Mouse (Mus musculus) adrenal gland, postnatal 25 days (tissue): ENCODE measurements around the gene Lrg1. TPM values are rescaled to one million over a fixed set of nuclear protein-coding genes. Genes with fewer than 3 reads are reported as not detected.
"Not testable (repeated sequence)": the region's sequence is repeated elsewhere in the genome, so short reads cannot be mapped to it uniquely, and the experiment has no call there.

ENCODE experiments used
- DNase-seq: peaks from one replicate; pipeline ENCODE4 v3.0.0; 2021; ENCODE audit warnings: mixed read lengths
- total RNA-seq: library from RNA; stranded (reverse); gene quantifications from 2 replicates; pipeline ENCODE4 v1.2.3, GENCODE M21; 2021

Gene Lrg1
- total RNA-seq, 1 experiment from 2014 or later: 15.1 TPM

DNA sequence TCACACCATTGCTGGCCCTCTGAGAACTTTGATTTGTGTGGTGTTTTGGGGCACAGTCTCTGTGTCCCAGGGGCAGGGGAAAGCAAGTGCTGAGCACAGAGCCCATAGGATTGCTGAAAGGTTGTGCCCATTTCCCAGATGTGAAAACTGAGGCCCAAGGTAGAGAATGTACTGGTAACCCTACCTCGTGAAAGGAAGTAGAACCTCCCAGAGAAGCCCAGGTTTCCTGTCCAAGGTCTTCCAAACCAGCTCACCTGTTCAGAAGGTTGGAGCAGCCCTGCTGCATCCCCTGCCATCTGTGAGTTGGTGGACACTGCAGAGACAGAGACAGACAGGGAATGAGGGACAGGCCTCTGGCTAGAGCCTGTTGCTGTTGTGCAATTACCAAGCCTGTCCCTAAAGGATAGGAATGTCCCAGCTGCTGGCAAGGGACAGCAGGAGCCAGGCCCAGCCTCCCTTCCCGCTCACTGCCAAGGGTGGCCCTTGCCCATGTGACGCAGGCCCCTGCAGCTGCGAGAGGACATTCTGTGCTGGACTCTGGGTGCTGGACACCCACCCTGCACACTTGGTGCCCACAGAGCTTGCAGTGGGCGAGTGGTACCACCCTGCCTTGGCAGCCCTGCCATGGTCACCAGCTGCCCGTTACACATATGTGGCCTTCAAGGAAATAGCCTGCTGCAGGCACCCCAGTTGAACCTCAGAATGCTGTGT lies 13.3 kb downstream of the Lrg1 start:
- DNase-seq: peak; percentile 65

DNA sequence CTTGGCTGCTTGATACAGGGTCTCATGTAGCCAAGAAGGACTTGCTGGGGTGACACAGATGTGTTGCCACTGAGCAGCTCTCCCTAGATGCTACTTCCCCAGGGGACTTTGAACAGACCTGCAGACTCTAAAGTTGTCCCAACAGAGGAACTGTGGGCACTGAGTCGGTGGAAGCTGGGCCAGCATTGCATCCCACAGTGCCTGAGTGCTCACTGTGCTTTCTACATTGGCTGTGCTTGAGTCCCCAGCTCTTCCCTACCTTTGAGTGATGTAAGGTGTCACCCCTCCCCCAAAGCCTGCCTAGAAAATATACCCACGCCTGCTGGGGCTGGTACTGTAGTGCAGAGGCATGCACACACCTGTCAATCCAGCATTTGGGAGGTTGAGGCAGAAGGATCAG lies 14.1 kb downstream of the Lrg1 start:
- DNase-seq: no peak

DNA sequence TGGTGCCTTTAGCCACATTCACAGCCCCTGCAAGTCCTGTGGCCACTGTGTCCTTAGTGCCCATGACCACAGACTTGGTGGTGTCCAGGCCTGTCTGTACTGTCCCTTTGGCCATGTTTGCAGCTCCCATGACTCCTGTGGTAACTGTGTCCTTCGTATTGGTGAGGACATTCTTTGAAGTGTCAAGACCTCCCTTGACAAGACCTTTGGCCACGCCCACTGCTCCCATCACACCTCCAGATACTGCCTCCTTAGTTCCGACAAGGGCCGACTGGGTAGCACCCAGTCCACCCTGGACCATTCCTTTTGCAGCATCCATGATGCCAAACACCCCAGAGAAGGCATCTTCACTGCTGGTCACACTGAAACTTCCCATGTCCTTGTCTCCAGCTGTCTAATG lies 14.8 kb downstream of the Lrg1 start:
- no peak for DNase-seq

DNA sequence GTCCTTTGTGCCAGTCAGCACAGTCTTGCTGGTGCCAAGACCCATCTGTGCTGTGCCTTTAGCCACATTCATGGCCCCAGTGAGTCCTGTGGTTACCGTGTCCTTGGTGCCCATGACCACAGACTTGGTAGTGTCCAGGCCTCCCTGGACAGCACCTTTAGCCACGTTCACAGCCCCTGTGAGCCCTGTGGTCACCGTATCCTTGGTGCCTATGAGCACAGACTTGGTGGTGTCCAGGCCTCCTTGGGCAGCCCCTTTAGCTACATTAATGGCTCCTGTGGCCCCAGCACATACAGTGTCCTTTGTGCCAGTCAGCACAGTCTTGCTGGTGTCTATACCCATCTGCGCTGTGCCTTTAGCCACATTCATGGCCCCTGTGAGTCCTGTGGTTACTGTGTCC lies 15.4 kb downstream of the Lrg1 start:
- DNase-seq: not testable (repeated sequence)

DNA sequence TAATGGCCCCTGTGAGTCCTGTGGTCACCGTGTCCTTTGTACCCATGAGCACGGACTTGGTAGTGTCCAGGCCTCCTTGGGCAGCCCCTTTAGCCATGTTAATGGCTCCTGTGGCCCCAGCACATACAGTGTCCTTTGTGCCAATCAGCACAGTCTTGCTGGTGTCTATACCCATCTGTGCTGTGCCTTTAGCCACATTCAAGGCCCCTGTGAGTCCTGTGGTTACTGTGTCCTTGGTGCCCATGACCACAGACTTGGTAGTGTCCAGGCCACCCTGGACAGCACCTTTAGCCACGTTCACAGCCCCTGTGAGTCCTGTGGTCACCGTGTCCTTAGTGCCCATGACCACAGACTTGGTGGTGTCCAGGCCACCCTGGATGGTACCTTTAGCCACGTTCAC lies 17.0 kb downstream of the Lrg1 start:
- not testable (repeated sequence) for DNase-seq

DNA sequence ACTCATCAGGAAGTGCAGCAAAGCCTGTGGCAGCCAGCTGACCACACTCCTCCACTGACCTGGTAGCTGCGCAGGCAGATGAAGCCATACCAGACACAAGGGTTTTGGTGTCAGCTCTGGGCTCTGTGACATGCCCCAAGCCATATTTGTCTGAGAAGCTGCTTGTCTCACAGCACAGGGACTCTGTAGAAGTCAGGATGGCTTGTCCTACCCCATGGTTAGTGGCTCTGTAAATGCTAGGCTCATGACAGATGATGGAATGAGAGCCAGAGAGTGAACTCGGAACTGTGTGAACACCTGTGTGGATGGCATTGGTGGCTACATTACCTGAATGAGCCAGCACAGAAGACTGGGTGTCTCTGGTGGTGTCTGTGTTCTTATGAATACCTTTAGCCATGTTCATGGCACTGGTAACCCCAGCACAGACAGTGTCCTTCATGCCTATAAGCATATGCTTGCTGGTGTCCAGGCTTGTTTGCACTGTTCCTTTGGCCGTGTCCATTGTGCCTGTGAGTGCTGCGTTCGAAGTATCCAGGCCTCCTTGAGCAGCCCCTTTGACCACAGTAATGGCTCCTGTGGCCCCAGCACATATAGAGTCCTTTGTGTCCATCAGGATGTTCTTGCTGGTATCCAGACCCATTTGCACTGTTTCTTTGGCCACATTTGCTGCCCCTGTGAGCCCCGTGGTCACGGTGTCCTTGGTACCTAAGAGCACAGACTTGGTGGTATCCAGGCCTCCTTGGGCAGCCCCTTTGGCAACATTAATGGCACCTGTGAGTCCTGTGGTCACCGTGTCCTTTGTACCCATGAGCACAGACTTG lies 18.1 kb downstream of the Lrg1 start:
- DNase-seq: no peak

DNA sequence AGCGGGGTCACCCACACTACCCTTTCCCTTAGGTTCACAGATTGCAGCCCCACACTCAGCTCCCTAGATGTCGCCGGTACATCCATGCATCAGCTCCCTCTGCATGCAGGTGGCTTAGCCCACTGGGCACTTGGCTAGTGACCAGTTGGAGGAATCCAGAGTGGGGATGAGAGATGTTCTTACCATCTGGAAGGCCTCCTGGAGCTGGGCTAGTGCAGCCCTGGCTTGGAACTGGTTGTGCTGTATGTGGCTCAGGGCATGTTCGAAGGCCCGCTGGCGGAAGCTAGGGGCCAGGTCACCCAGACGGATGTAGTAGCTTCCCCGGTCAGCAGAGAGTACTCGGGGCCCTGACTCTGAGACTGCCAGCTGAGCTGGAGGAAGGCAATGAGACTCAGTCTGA lies 18.9 kb downstream of the Lrg1 start:
- no peak for DNase-seq

DNA sequence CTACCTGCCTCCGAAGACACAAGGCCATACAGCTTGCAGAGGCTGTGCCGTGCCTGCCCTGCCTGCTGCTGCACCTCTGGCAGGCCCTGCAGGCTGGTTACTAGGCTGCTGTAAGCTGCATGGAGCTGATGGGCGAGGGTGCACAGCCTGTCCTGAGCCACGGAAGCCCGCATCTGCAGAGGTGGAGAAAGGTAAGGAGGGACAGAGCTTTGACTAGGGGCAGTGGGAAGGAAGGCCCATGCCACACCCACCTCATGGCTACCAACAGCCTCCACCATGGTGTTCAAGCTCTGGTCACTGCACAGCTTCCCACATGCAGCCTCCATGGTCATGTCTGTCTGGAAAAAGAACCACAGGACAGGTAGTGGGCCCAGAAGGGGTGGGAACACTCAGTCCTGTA lies 19.6 kb downstream of the Lrg1 start:
- DNase-seq: no peak

DNA sequence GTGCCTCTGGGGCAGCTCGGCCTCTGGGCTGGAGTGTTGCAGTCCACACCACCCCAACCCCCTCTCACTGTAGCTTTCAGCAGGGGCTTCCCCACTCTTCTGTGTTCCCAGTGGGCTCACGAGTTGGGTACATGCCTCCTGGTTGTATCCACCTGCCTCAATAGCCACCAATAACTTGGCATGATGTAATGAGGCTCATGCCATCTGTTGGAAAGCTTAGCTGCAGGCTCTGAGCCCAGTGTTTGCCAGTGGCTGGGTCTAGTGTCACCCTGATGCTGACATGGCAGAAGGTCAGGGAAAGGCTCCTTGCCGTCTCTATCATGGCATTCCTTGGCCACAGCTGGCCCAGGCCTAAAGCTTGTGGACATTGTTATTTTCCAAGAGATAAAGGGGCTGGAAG lies 21.0 kb downstream of the Lrg1 start:
- no peak for DNase-seq

DNA sequence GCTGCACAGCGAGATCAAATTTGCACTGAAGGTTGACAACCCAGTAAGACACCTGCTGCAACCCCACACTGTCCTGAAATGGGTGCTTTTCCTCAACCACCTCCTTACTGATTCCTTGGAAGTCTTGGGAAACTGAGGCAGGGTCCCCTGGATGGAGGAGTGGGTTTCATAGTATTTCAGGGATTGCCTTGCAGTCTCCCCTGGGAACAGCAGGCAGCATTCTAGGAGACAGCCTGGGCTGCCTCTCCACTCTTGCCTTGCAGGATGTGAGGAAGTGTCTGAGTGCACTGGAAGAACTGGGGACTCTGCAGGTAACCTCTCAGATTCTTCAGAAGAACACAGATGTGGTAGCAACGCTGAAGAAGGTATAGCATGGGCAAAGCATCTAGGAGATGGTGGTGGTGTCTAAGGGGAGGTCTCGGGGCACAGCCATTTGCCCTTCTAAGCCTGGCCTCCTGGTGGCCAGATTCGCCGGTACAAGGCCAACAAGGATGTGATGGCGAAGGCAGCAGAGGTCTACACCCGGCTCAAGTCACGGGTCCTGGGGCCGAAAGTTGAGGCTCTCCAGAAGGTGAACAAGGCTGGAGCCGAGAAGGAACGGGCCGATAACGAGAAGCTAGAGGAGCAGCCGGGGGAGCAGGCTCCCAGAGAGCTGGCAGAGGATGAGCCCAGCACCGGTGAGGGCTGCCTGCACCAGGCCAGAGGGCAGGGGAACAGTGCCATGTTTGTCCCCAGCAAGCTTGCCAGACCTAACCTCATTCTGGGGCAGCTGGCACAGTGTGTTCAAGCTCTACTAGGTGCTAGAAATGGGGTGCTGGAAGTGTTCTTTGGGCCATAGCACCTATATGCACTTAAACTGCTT lies 22.9 kb downstream of the Lrg1 start:
- DNase-seq: no peak

DNA sequence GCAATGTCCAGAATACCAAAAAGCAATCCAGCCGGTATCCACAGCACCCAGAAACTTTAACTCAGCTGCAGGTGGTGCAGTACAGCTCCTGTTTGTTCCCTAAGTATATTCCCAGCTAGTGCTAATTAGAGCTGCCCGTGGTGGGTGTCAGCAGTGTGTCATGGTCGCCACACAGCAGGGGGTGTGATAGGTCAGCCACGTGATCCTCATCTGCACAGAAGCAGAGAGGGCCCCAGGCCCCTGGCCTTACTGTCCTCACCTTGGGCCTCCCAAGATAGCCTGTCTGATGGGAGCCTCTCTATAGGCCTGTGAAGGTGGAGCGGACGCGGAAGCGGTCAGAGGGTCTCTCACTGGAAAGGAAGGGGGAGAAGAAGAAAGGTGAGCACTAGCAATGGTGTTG lies 23.6 kb downstream of the Lrg1 start:
- no peak for DNase-seq

DNA sequence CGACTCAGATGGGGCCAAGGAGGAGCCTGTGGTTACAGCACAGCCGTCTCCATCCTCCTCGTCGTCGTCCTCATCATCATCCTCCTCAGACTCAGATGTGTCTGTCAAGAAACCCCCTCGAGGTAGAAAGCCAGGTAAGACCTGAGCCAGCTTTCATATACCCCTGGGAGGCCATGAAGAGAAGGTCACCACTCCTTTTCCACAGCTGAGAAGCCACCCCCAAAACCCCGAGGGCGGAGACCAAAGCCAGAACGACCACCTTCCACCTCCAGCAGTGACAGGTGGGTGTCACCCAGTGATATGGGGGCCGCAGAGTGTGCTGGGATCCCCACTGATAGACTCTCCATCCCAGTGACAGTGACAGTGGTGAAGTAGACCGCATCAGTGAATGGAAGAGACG lies 24.9 kb downstream of the Lrg1 start:
- no peak for DNase-seq

DNA sequence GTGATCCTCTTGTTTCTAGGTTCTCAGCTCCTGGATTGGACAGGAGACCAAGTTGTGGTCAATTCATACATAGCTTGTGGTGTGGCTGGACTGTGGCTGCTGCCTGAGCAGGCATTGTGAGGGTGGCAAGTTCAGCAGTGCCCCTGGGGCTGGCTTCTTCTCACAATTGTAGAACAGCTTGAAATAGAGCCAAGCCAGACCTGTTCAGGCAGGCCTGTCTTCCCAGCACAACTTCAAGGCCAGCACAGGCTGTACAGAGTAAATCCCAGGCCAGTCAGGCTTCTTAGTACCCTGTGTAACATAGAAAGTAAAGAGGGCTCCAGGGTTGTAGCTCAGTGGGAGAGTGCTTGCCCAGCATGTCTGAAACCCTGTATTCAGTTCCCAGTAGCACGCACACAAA lies 29.0 kb downstream of the Lrg1 start:
- DNase-seq: no peak

DNA sequence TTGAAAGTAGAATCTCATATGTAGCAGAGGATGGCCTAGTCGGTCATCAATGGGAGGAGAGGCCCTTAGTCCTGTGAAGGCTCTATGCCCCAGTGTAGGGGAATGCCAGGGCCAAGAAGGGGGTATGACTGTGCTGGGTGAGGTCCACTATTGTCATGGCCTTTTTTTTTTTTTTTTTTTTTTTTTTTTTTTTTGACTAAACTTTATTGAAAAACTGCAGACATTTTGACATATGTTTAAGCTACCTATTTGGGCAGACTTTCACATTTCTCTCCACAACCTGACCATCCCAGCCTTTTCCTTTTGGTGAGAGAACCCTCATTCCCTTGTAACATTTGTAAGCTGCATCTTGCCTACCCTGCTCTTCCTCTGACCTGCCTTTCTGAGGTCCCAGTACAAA lies 29.5 kb downstream of the Lrg1 start:
- DNase-seq: no peak

DNA sequence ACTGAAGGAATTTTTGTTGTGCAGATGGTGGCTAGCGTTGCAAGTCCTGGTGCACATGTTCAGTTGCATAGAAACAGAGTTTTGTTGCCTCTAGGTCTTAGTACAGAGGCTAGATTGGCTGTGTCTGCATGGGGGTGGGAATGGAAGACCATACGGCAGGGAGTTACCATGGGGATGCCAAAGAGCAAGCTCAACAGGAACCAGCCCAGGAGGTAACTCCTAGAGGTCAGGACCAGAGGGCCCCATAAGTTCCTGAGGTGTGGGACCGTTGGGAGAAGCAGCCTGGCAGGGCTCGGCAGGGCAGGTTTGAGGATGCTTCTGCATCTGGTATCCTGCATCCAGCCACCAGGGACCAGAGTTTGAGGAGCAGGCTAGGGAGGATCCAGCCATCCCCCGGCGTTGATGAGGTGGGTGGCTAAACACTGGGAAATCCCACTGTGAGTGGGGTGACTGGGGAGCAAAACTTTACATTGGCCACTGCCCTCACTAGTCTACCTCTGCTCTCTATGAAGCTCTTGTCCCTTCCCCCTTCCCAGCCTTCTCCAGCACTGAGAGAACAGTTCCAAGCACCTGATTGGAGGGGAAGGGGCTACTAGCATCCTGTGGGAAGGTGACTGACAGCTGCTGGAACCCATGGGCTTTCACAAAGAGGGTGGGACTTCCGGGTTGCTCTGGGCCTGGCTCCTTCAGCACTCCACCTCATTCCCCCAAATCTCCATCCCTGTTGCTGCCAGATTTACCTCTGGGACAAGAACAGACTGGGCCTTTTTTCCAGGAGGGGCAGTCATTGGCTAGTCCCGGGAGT lies 40.8 kb downstream of the Lrg1 start:
- DNase-seq: no peak

DNA sequence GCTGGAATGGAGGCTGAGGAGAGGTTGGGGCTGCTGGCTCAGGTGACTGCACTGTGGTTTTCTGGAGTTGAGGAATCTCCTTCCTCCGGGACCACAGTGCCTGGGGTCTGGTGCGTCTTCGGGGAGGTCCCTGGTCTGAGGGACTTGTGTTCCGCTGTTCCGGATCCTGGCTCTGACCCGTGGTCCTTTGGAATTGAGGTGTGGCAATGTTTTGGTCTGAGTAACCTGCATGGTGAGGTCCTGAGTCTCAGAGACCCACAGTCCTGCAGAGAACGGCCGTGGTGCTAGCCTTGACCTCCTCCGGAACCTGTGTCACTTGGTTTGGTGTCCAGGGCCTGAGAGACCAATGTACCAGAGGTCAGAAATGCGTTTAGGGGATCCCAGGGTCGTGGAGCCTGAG lies 41.9 kb downstream of the Lrg1 start:
- peak; percentile 16 for DNase-seq

DNA sequence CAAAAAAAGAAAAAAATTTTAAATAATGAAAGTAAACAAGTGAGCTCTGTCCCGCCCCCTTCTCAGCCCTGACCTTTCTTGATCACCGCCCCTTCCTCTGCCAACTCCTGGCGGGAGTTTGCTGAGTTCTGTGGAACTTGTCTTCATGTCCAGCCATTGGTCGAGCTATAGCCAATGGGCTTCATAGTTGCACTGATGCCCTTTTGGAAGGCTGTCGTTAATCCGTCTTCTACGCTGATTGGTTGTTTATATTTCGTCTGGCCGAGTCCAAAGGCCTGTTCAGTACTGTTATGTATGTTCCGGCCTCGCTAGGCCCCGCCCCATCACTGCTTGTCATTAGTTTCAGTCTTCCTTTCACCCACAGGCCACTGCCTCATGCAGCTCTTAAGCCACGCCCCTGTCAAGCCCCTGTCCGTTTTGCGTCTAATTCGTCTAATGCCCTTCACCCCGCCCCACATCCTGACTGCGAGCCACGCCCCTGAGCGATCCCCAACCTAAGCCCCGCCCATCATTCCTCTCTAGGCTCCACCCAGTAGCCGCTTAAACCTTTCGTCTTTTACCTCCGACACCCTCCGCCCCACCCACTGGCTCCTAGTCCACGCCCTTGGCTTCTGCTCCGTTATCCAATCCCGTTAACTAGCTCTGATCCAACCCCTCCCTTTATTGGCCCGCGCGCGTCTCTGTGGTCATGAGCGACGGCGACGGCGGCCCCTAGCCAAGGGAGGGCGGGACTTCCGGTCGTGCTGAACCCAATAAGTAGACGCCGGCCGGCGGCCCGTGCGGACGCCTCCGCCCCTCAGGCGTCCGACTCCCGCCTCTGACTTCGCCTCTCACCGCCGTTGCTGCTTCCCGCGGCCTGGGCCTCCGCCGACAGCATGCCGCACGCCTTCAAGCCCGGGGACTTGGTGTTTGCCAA lies 42.7 kb downstream of the Lrg1 start, which contains the start of gene Hdgfl2:
Hdgfl2 (plus strand) TSS at position 755 of the 916 bp plus-strand sequence.
- DNase-seq: peak; percentile 98

DNA sequence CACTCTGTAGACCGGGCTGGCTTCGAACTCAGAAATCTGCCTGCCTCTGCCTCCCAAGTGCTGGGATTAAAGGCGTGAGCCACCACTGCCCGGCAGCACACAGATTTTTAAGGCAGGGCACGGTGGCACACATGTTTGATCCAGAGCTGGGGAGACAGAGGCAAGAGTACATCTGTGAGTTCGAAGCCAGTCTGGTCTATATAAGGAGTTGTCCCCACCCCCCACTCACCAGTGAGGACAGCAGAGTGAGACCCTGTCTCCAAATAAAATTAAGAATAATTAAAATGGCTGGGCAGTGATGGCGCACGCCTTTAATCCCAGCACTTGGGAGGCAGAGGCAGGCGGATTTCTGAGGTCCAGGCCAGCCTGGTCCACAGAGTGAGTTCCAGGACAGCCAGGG lies 43.4 kb downstream of the Lrg1 start:
- not testable (repeated sequence) for DNase-seq

DNA sequence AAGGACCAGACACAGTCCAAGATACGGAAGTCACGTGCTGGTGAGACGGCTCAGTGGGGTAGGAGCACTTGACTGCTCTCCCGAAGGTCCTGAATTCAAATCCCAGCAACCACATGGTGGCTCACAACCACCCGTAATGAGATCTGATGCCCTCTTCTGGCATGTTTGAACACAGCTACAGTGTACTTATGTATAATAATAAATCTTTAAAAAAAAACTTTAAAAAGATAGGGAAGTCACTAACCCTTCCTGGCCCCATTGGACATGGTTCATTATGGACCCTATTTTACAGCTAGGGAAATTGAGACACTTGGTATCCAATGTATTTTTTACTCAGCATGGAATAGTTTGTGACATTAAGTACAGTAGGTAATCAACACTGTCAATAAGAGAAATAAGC lies 44.3 kb downstream of the Lrg1 start:
- no peak for DNase-seq

DNA sequence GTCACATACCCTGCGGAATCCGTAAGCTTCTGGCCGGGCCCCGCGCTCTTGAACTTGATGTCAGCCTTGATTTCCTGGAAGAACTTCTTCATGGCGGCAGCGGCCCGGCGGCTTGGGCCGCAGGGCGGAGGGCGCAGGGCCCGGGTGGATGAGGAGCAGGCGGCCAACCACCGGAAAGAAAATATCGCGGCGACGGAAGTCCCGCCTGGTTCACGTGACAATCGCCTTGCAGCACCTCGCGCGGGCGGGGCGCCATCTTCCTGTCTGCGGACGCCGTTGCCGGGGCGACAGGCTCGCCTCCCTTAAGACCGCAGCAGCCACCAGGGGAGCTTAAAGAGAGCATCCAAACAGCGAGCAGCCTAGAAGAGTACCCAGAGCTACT lies 47.0 kb downstream of the Lrg1 start, which contains the start of gene Ubxn6:
Ubxn6 (minus strand) TSS at position 202 of the 382 bp plus-strand sequence.
- peak; percentile 99 for DNase-seq
